Mouse (Mus musculus) neutrophil, adult 65 days (primary cell): ENCODE results near the gene Clec4g. TPM values are rescaled to one million over a fixed set of nuclear protein-coding genes. Genes with fewer than 3 reads are reported as not detected.

Source experiments
- total RNA-seq: library from RNA; stranded (reverse); gene quantifications from 2 replicates; pipeline ENCODE4 v1.2.4, GENCODE M21; 2023

Clec4g gene
- total RNA-seq, result not detected in 2 replicates

GRCm38 (mm10) chr8:3720551-3720950 lies at the start of gene Clec4g:
Clec4g (minus strand) TSS chr8:3720651.

GRCm38 (mm10) chr8:3748761-3749160 lies 28.3 kb upstream of the Clec4g start, which contains the start of gene Cd209a:
Cd209a (minus strand) TSS chr8:3748984.

GRCm38 (mm10) chr8:3694121-3694520 lies 26.3 kb downstream of the Clec4g start, which contains the start of gene Fcer2a:
Fcer2a (minus strand) TSS chr8:3694175.

GRCm38 (mm10) chr8:3676131-3676992 lies 44.1 kb downstream of the Clec4g start, which contains the start of gene Trappc5:
Trappc5 (plus strand) TSS chr8:3676299.

GRCm38 (mm10) chr8:3671980-3672491 lies 48.4 kb downstream of the Clec4g start, which contains the start of gene Fcor:
Fcor (minus strand) TSS chr8:3672362.

GRCm38 (mm10) chr8:3665507-3665906 lies 54.9 kb downstream of the Clec4g start, which contains the start of gene Mcemp1:
Mcemp1 (plus strand) TSS chr8:3665754.

Other genes with a start within 250 kb of the Clec4g start
- 1.7 and 3.9 TPM in 2 replicates for gene Tex45, start 249.8 kb downstream of the Clec4g start, total RNA-seq
- gene Zfp358, start 227.5 kb downstream of the Clec4g start, total RNA-seq, result 3.0 and 5.0 TPM in 2 replicates
- gene Mcoln1, start 220.2 kb downstream of the Clec4g start, total RNA-seq, result 26.7 and 31.6 TPM in 2 replicates
- gene Pnpla6, start 205.3 kb downstream of the Clec4g start, total RNA-seq, result 20.0 and 20.5 TPM in 2 replicates
- gene C330021F23Rik, start 152.7 kb downstream of the Clec4g start, total RNA-seq, result not detected in 2 replicates
- 0.16 TPM in 1 of 2 replicates, not detected in the other for gene Camsap3, start 133.4 kb downstream of the Clec4g start, total RNA-seq
- 45.1 and 47.4 TPM in 2 replicates for gene Xab2, start 99.3 kb downstream of the Clec4g start, total RNA-seq
- gene Pet100, start 99.1 kb downstream of the Clec4g start, total RNA-seq, result 122 and 124 TPM in 2 replicates
- not detected in 2 replicates for gene Pcp2, start 95.1 kb downstream of the Clec4g start, total RNA-seq
- 317 and 390 TPM in 2 replicates for gene Stxbp2, start 89.7 kb downstream of the Clec4g start, total RNA-seq
- 1.4 and 1.9 TPM in 2 replicates for gene Retn, start 64.9 kb downstream of the Clec4g start, total RNA-seq
- 329 and 340 TPM in 2 replicates for gene Mcemp1, start 54.9 kb downstream of the Clec4g start, total RNA-seq
- 4.6 and 5.0 TPM in 2 replicates for gene Fcor, start 48.3 kb downstream of the Clec4g start, total RNA-seq
- gene Trappc5, start 44.4 kb downstream of the Clec4g start, total RNA-seq, result 10.4 and 12.5 TPM in 2 replicates
- gene Fcer2a, start 26.5 kb downstream of the Clec4g start, total RNA-seq, result 0.18 and 0.35 TPM in 2 replicates
- 2.9 and 4.1 TPM in 2 replicates for gene Cd209a, start 28.3 kb upstream of the Clec4g start, total RNA-seq
- gene Cd209e, start 133.7 kb upstream of the Clec4g start, total RNA-seq, result not detected in 2 replicates
- gene Cd209d, start 157.9 kb upstream of the Clec4g start, total RNA-seq, result not detected in 2 replicates
- not detected in 2 replicates for gene Cd209b, start 206.2 kb upstream of the Clec4g start, total RNA-seq
- 1.1 TPM in 1 of 2 replicates, not detected in the other for gene Cd209c, start 234.1 kb upstream of the Clec4g start, total RNA-seq